Mouse (Mus musculus): Measurements from ENCODE around the gene Dlx4. TPM values are rescaled to one million over a fixed set of nuclear protein-coding genes. Genes with fewer than 3 reads are reported as not detected.
A peak's percentile ranks its signal among the peaks of the same experiment; 100 is the strongest.

Gene Dlx4
- total RNA-seq, 1 experiment from 2014 or later = not detected

- peak; percentile 64 for ATAC-seq (replicated peaks; ENCODE audit: low read depth, poor library complexity, severe bottlenecking)
These were observed 39.4 kb downstream of the Dlx4 start for GRCm38 (mm10) chr11:95106440-95107236.

DNA sequence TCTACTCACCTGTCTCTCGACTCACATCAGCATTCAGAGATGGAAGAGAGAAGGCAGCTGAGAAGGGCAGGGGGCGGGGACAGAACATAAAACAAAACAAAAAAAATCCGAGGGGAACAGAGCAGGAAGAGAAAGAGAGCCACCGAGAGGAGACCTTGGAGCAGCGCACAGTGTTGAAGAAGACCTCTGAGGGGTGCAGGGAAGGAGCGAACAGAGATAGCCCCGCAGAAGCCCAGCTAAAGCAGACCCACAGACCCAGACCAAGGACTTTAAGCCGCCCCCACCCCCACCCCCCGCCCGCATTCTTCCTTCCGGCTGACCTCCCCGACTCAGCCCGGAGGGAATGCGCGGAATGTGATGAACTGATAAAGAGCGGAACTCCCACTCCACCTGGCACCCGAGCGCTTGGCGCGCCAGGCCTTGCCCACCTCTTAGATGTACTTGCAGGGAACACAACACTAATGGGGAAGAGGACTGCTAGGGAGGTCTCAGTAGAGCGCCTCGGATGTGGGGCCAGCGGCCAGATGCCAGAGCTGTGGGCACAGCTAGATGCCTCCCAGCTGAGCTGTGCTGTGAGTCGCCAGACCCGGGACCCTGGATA is 40.7 kb downstream of the Dlx4 start:
- ATAC-seq (replicated peaks; ENCODE audit: low read depth, poor library complexity, severe bottlenecking) = no peak

GRCm38 (mm10) chr11:95104266-95104665 is 41.8 kb downstream of the Dlx4 start:
- peak; percentile 70 for ATAC-seq (replicated peaks; ENCODE audit: low read depth, poor library complexity, severe bottlenecking)

GRCm38 (mm10) chr11:95102161-95102904 is 43.7 kb downstream of the Dlx4 start:
- no peak for ATAC-seq (replicated peaks; ENCODE audit: low read depth, poor library complexity, severe bottlenecking)

GRCm38 (mm10) chr11:95101071-95101788 is 44.8 kb downstream of the Dlx4 start:
- peak; percentile 33 for ATAC-seq (replicated peaks; ENCODE audit: low read depth, poor library complexity, severe bottlenecking)

GRCm38 (mm10) chr11:95100393-95100792 is 45.7 kb downstream of the Dlx4 start:
- ATAC-seq (replicated peaks; ENCODE audit: low read depth, poor library complexity, severe bottlenecking) = no peak

GRCm38 (mm10) chr11:95098346-95099095 is 47.5 kb downstream of the Dlx4 start:
- no peak for ATAC-seq (replicated peaks; ENCODE audit: low read depth, poor library complexity, severe bottlenecking)

DNA sequence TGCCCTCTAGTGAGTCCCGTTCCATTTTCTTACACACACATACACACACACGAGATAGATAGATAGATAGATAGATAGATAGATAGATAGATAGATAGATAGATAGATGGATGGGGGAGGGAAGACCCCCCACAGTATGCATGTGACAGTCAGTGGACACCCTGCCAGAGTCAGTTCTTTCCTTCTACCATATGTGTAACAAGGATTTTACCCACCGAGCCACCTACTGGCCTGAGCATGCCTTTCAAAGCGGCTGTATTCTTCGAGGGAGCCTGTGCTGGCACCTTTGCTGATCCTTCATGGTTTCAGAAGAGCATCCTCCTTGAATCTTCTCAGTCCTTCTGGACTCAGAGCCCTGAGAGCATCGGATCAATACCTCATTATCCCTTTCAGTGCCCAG is 48.2 kb downstream of the Dlx4 start:
- no peak for ATAC-seq (replicated peaks; ENCODE audit: low read depth, poor library complexity, severe bottlenecking)

DNA sequence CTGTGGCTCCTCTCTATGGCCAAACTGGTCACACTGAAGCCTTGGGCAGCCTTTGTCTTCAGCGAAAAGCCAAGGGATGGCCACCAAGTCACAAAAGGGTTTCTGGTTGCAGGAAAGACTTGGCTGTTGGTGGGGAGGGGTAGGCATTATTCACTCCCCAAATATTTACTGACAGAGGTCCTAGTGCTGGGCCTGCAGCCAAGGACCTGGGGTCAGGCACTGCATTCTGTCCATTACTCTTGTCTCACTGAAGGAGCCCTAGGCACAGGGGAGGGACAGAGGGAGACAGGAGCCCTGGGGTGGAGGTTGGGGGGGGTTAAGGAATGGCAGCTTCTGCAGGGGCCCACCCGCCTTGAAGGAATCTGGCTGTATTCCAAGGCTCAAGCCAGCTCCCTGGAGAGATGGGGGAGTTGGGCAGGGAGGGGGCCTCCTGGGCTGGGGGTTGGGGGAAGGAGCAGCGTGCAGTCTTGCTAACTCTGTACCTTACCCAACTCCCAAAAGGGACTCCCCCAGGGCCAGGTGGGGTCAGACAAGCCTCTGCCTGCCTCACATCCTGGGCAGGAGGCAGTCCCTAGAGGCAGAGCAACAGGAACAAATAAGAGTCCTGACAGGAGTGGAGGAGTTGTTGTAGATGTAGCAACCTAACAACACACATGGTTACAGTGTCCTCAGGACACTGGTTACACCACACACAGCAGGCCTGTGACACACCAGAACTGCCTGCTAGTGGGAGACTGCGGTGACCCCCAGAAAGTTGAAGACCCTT is 49.3 kb downstream of the Dlx4 start:
- no peak for ATAC-seq (replicated peaks; ENCODE audit: low read depth, poor library complexity, severe bottlenecking)

GRCm38 (mm10) chr11:95095596-95095995 is 50.5 kb downstream of the Dlx4 start:
- ATAC-seq (replicated peaks; ENCODE audit: low read depth, poor library complexity, severe bottlenecking) = no peak

DNA sequence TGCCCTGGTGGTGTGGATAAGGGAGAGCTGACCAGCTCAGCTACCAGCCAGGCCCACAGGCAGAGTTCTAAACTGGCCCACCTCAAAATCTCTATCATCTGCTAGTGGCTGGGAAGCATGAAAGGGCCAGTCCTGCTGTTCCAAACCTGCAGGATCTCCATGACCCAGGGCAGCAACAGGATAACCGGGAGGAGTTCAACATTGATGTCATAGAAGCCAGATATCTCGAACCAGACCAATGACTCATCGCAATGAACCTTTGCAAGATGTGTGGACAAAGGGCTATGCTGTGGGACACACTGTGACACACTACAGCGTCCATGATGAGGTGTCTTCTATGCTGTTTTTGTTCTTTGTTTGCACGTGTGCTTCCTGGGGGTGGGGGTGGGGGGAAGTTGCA is 53.0 kb downstream of the Dlx4 start:
- no peak for ATAC-seq (replicated peaks; ENCODE audit: low read depth, poor library complexity, severe bottlenecking)

Other genes with a start within 250 kb of the Dlx4 start
- gene Col1a1, start 210.0 kb downstream of the Dlx4 start, total RNA-seq (2017) = not detected in 2 replicates
- gene Hils1, start 178.7 kb downstream of the Dlx4 start, total RNA-seq (2017) = not detected in 2 replicates
- gene Sgca, start 169.9 kb downstream of the Dlx4 start, total RNA-seq (2017) = not detected in 2 replicates
- gene Ppp1r9b, start 155.2 kb downstream of the Dlx4 start, total RNA-seq (2017) = 145 and 164 TPM in 2 replicates
- gene Samd14, start 136.4 kb downstream of the Dlx4 start, total RNA-seq (2017) = 15.5 and 16.6 TPM in 2 replicates
- gene Pdk2, start 104.9 kb downstream of the Dlx4 start, total RNA-seq (2017) = 1.7 and 3.7 TPM in 2 replicates
- gene Itga3, start 69.5 kb downstream of the Dlx4 start, total RNA-seq (2017) = 0.05 TPM in 1 of 2 replicates, not detected in the other
- not detected in 2 replicates for gene Dlx3, start 26.1 kb downstream of the Dlx4 start, total RNA-seq (2017)
- gene Tac4, start 115.3 kb upstream of the Dlx4 start, total RNA-seq (2017) = not detected in 2 replicates
- gene Kat7, start 164.0 kb upstream of the Dlx4 start, total RNA-seq (2017) = 80.1 and 82.4 TPM in 2 replicates
- gene Fam117a, start 190.8 kb upstream of the Dlx4 start, total RNA-seq (2017) = 120 and 143 TPM in 2 replicates
- gene Slc35b1, start 238.4 kb upstream of the Dlx4 start, total RNA-seq (2017) = 30.4 and 30.6 TPM in 2 replicates

Data from common myeloid progenitor, adult 5-6 weeks (primary cell).